Mouse (Mus musculus) spleen, adult 2 months (tissue): ENCODE results near the gene Mpzl1.

Experiments
- CTCF ChIP-seq: fragments of 200-500 bp; IDR thresholded peaks from 2 replicates; pipeline ENCODE4 v1.5.1; 2011; ENCODE audit warnings: mild to moderate bottlenecking, inconsistent platforms; ENCODE audit not compliant: insufficient read depth, insufficient read length, insufficient replicate concordance; ENCODE audit errors: extremely low read depth
- POLR2A ChIP-seq: fragments of 200-500 bp; IDR thresholded peaks from 2 replicates; pipeline ENCODE4 v1.6.1; 2011; ENCODE audit warnings: low read depth, low read length, inconsistent platforms

GRCm38 (mm10) chr1:165594699-165595421, 39.5 kb downstream of the Mpzl1 start:
- TF ChIP-seq CTCF (no peak), POLR2A (no peak)
